Mouse (Mus musculus): ENCODE results near the gene Scn8a.

Gene Scn8a

GRCm38 (mm10) chr15:100961561-100961960 lies 91.9 kb downstream of the Scn8a start:
- DNase-seq, result no peak

- DNase-seq, result no peak
Measured at GRCm38 (mm10) chr15:100971443-100971842, 101.8 kb downstream of the Scn8a start.

GRCm38 (mm10) chr15:100972795-100973194 lies 103.1 kb downstream of the Scn8a start:
- DNase-seq, result peak; percentile 8

GRCm38 (mm10) chr15:100974679-100975078 lies 105.0 kb downstream of the Scn8a start:
- DNase-seq, result peak; percentile 8

- DNase-seq, result peak; percentile 9
Measured at GRCm38 (mm10) chr15:100983427-100984153, 113.9 kb downstream of the Scn8a start.

- no peak for DNase-seq
Measured at GRCm38 (mm10) chr15:100984154-100984893, 114.7 kb downstream of the Scn8a start.

GRCm38 (mm10) chr15:100986479-100986878 lies 116.8 kb downstream of the Scn8a start:
- no peak for DNase-seq

GRCm38 (mm10) chr15:100987031-100987430 lies 117.4 kb downstream of the Scn8a start:
- DNase-seq, result no peak

- DNase-seq, result no peak
Measured at GRCm38 (mm10) chr15:100990283-100990682, 120.6 kb downstream of the Scn8a start.

- peak; percentile 26 for DNase-seq
Measured at GRCm38 (mm10) chr15:100997090-100997489, 127.4 kb downstream of the Scn8a start.

GRCm38 (mm10) chr15:101001685-101002084 lies 132.0 kb downstream of the Scn8a start:
- DNase-seq, result no peak

GRCm38 (mm10) chr15:101002466-101002865 lies 132.8 kb downstream of the Scn8a start:
- no peak for DNase-seq

- no peak for DNase-seq
Measured at GRCm38 (mm10) chr15:101004538-101004937, 134.9 kb downstream of the Scn8a start.

- DNase-seq, result no peak
Measured at GRCm38 (mm10) chr15:101005717-101006116, 136.1 kb downstream of the Scn8a start.

- DNase-seq, result no peak
Measured at GRCm38 (mm10) chr15:101006251-101007040, 136.8 kb downstream of the Scn8a start.

- DNase-seq, result no peak
Measured at GRCm38 (mm10) chr15:101007236-101007635, 137.6 kb downstream of the Scn8a start.

GRCm38 (mm10) chr15:101008386-101009010 lies 138.8 kb downstream of the Scn8a start:
- DNase-seq, result no peak

GRCm38 (mm10) chr15:101011352-101011751 lies 141.7 kb downstream of the Scn8a start:
- DNase-seq, result no peak

GRCm38 (mm10) chr15:101028960-101029359 lies 159.3 kb downstream of the Scn8a start:
- no peak for DNase-seq

GRCm38 (mm10) chr15:101039651-101040050 lies 170.0 kb downstream of the Scn8a start:
- peak; percentile 20 for DNase-seq

- no peak for DNase-seq
Measured at GRCm38 (mm10) chr15:101041966-101042365, 172.3 kb downstream of the Scn8a start.

GRCm38 (mm10) chr15:101042613-101043012 lies 173.0 kb downstream of the Scn8a start:
- DNase-seq, result peak; percentile 42

GRCm38 (mm10) chr15:101044531-101044930 lies 174.9 kb downstream of the Scn8a start:
- DNase-seq, result no peak

Measured in thymus, postnatal 25 days (tissue).